Mouse (Mus musculus): ENCODE results near the gene Smim9.

DNA sequence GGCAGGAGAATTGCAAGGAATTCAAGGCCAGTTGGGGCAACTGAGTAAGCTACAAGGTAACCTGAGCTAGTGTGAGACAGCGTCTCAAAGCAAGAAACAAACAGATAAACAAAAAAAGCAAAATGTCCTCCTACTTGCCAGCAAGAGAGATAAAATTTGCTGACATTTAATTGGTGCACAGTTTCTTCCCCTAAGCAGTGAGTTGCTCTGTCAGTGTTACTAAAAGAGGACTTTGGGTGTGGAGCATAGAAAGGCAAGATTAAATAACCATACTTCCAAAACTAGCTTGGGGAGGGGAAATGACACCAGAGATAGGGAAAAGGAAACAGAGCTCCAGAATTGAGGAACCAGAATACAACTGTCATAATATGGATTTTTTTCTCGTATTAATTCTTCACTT lies 34.1 kb downstream of the Smim9 start:
- no peak for TF ChIP-seq CTCF (IDR thresholded peaks at IDR 0.05; ENCODE audit: low read depth)
- TF ChIP-seq EP300 (IDR thresholded peaks at IDR 0.05; ENCODE audit: low read depth), result no peak
